8 mouse cellular contexts compared by ENCODE assay signal in the genomic region with DNA sequence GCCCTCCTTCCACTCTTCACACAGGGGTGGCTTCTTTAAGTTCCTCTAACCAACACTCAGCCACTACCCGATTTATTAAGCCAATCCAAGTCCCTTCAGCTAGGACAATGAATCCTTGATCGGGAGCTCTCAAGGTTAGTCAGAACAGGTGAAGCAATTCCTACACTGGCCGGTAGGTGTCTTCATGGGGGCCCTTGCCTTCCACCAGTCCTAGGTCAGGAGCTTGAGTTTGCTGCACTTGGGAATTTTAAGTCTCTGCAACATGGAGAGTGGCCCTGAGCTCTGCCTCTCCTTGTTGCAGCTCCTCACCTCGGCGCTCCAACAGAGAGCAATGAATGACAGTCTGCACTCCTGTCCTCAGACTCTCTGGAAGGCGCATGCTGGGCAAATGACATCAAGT. TPM values are rescaled to one million over a fixed set of nuclear protein-coding genes. Genes with fewer than 3 reads are reported as not detected.
DNase-seq lines count a peak whose midpoint lies in the region; TF ChIP-seq lines count a peak whose summit lies in the region.

No protein-coding gene starts in this region.

- H3K36me3 ChIP-seq in embryonic facial prominence, embryonic 10.5 days (replicated peaks) = no peaks in the 10 kb centered on the region

- peak; percentile 69 for TF ChIP-seq CTCF in layer of hippocampus, adult 2 months (conservative IDR thresholded peaks at IDR 0.05)

- DNase-seq in layer of hippocampus, adult 2 months (ENCODE audit: low spot score in 2 of 2) = no peak
- no peak for DNase-seq in layer of hippocampus, postnatal 10 days (ENCODE audit: low spot score in 2 of 2)
- DNase-seq in WW6 (ENCODE audit: low read depth, low spot score) = peak; percentile 50
- peak; percentile 56 for DNase-seq in embryonic facial prominence, embryonic 10.5 days (ENCODE audit: low spot score)
- DNase-seq in lung, postnatal 10 days = peak; percentile 60
- DNase-seq in urinary bladder, postnatal 36 days (ENCODE audit: low spot score in 2 of 2) = no peak
- DNase-seq in layer of hippocampus, postnatal 14 days (ENCODE audit: low spot score in 2 of 2) = no peak
- DNase-seq in layer of hippocampus, adult 9-11 months = no peak

- H3K9me3 ChIP-seq in embryonic facial prominence, embryonic 10.5 days = peaks cover 15% of the 10 kb centered on the region; the same call in 1 of the 2 replicates

- no peak overlapping the region for H3K4me3 ChIP-seq in layer of hippocampus, adult 2 months
- no peak overlapping the region for H3K4me3 ChIP-seq in embryonic facial prominence, embryonic 10.5 days

- 38% methylated on average over 6 of the region's 6 CpGs for WGBS in embryonic facial prominence, embryonic 10.5 days

- H3K27me3 ChIP-seq in embryonic facial prominence, embryonic 10.5 days (replicated peaks; ENCODE audit: low read depth, poor library complexity, severe bottlenecking) = 0 out of 2 replicates have a peak, but pooled peaks cover 3% of the 10 kb centered on the region

- no peaks in the 10 kb centered on the region; the same call in 1 of the 2 replicates for H3K4me1 ChIP-seq in embryonic facial prominence, embryonic 10.5 days

- no peak overlapping the region for H3K27ac ChIP-seq in layer of hippocampus, adult 2 months
- H3K27ac ChIP-seq in embryonic facial prominence, embryonic 10.5 days (replicated peaks) = no peak overlapping the region

RNA-seq across cellular contexts. Expression of a gene that starts 24.5 kb away (rescaled TPM):
- total RNA-seq in layer of hippocampus, adult 2 months (2021) = under 1 TPM; 0.90 to 0.93 TPM
- 1 to 10 TPM; 3.6 to 3.7 TPM for total RNA-seq in layer of hippocampus, postnatal 10 days (2021)
- 219 and 242 TPM in 2 replicates for polyA plus RNA-seq in embryonic facial prominence, embryonic 10.5 days (2016; fragmentation: Nextera tagmentation; extraction: Ambion mirVana)
- total RNA-seq in layer of hippocampus, postnatal 14 days (2021) = 1 to 10 TPM; 2.4 to 3.0 TPM

RNA-seq across cellular contexts. Expression of a gene that starts 29.0 kb away (rescaled TPM):
- not detected for total RNA-seq in layer of hippocampus, adult 2 months (2021)
- not detected for total RNA-seq in layer of hippocampus, postnatal 10 days (2021)
- 0.36 and 0.52 TPM in 2 replicates for polyA plus RNA-seq in embryonic facial prominence, embryonic 10.5 days (2016; fragmentation: Nextera tagmentation; extraction: Ambion mirVana)
- under 1 TPM in 1 of 2 experiments, not detected in 1; 0.14 TPM for total RNA-seq in layer of hippocampus, postnatal 14 days (2021)

Comparison
In these comparisons a context has a peak if more than half of its experiments do, and no peak if none do; other contexts are left out.
1. DNase-seq: peak in WW6 (single experiment), embryonic facial prominence, embryonic 10.5 days (single experiment) and lung, postnatal 10 days (single experiment); none in layer of hippocampus, adult 2 months (0 of 2), layer of hippocampus, postnatal 10 days (0 of 2), urinary bladder, postnatal 36 days (0 of 2), layer of hippocampus, postnatal 14 days (0 of 2) and layer of hippocampus, adult 9-11 months (single experiment).